Mouse (Mus musculus) neural tube, embryonic 11.5 days (tissue): ENCODE measurements around the gene Olfm1. TPM values are rescaled to one million over a fixed set of nuclear protein-coding genes. Genes with fewer than 3 reads are reported as not detected.

Experiments used
- ATAC-seq: fragments of 200-750 bp; cut with Nextera tagmentation; 2 replicates; pipeline ENCODE4 v1.8.0; 2017; ENCODE audit warnings: moderate number of reproducible peaks, mild to moderate bottlenecking, moderate TSS enrichment, moderate library complexity; ENCODE audit not compliant: insufficient read depth, low FRiP score, low TSS enrichment
- DNase-seq: peaks from one replicate; pipeline ENCODE4 v3.0.0-alpha.2; 2015; ENCODE audit warnings: low spot score
- H3K27ac ChIP-seq: fragments of 300-500 bp; sonication (generic); 2 replicates; pipeline ENCODE4 v1.5.1; 2014; ENCODE audit warnings: low read depth, mild to moderate bottlenecking, low read length
- H3K27me3 ChIP-seq: fragments of 300-500 bp; sonication (generic); 2 replicates; pipeline ENCODE4 v1.6.1; 2014; ENCODE audit warnings: mild to moderate bottlenecking, low read length, mixed read lengths; ENCODE audit not compliant: control insufficient read depth, insufficient read depth
- H3K36me3 ChIP-seq: fragments of 300-500 bp; sonication (generic); 2 replicates; pipeline ENCODE4 v1.6.1; 2014; ENCODE audit warnings: mild to moderate bottlenecking, low read length, moderate library complexity, mixed read lengths; ENCODE audit not compliant: control insufficient read depth, insufficient read depth
- H3K4me1 ChIP-seq: fragments of 300-500 bp; sonication (generic); 2 replicates; pipeline ENCODE4 v1.6.1; 2014; ENCODE audit warnings: low read length, mixed read lengths; ENCODE audit not compliant: control insufficient read depth, insufficient read depth
- H3K4me2 ChIP-seq: fragments of 300-500 bp; sonication (generic); 2 replicates; pipeline ENCODE4 v1.6.1; 2014; ENCODE audit warnings: low read depth, mild to moderate bottlenecking, moderate library complexity
- H3K4me3 ChIP-seq: fragments of 300-500 bp; sonication (generic); 2 replicates; pipeline ENCODE4 v1.5.1; 2014; ENCODE audit warnings: low read depth, low read length
- H3K9ac ChIP-seq: fragments of 300-500 bp; sonication (generic); 2 replicates; pipeline ENCODE4 v1.6.1; 2014; ENCODE audit warnings: mild to moderate bottlenecking, low read length
- H3K9me3 ChIP-seq: fragments of 300-500 bp; sonication (generic); 2 replicates; pipeline ENCODE4 v1.6.1; 2016; ENCODE audit warnings: low read length; ENCODE audit not compliant: control insufficient read depth
- WGBS: fragments of 180-500 bp; shearing (Covaris S2); extraction: QIAGEN DNeasy Blood & Tissue Kit; methylation state at CpG from one replicate; pipeline ENCODE4 v1.1.7; 2014; 5-methylcytosine and 5-hydroxymethylcytosine counted together
- polyA plus RNA-seq: library from polyadenylated mRNA; unstranded; fragments of >200 nt; fragmentation: Nextera tagmentation; extraction: Ambion mirVana; gene quantifications from 2 replicates; pipeline ENCODE4 v1.2.1, GENCODE M21; 2014

Olfm1 gene
- polyA plus RNA-seq, 1 experiment from 2014 or later, result 118 TPM

GRCm38 (mm10) chr2:28278150-28278549 is 85.4 kb downstream of the Olfm1 start:
- no peak overlapping the region for H3K9ac ChIP-seq
- WGBS, result 9% methylated on average over 7 of the region's 7 CpGs
- no peaks in the 10 kb centered on the region for H3K9me3 ChIP-seq
- no peak for ATAC-seq
- H3K27me3 ChIP-seq, result no peaks in the 10 kb centered on the region
- H3K4me3 ChIP-seq, result no peak overlapping the region
- no peaks in the 10 kb centered on the region for H3K36me3 ChIP-seq
- H3K27ac ChIP-seq, result no peak overlapping the region
- no peaks in the 10 kb centered on the region for H3K4me1 ChIP-seq
- DNase-seq, result peak; percentile 79
- H3K4me2 ChIP-seq, result no peak overlapping the region

GRCm38 (mm10) chr2:28278853-28279252 is 86.1 kb downstream of the Olfm1 start:
- Histone ChIP-seq H3K27ac (no peak overlapping the region), H3K9me3 (no peaks in the 10 kb centered on the region), H3K4me1 (no peaks in the 10 kb centered on the region), H3K9ac (no peak overlapping the region), H3K27me3 (no peaks in the 10 kb centered on the region), H3K4me3 (no peak overlapping the region), H3K4me2 (no peak overlapping the region), H3K36me3 (no peaks in the 10 kb centered on the region)
- DNase-seq (no peak), ATAC-seq (no peak)
- WGBS, result 81% methylated on average over 10 of the region's 10 CpGs

Other genes with a start within 250 kb of the Olfm1 start
- 0.28 TPM in 1 of 2 replicates, not detected in the other for gene Fcnb, start 108.1 kb upstream of the Olfm1 start, polyA plus RNA-seq